11 mouse cellular contexts compared by ENCODE assay signal in genomic region chr11:8652116-8652714, GRCm38 (mm10). TPM values are rescaled to one million over a fixed set of nuclear protein-coding genes. Genes with fewer than 3 reads are reported as not detected.
DNase-seq lines count a peak whose midpoint lies in the region; ATAC-seq and TF ChIP-seq lines count a peak whose summit lies in the region.
"Had no signal": no experiment of that assay in that cellular context is flagged by ENCODE, and none has a peak within 500 bp of the region (broad histone marks: within the 10 kb centered on the region; RNA-seq: fewer than 3 reads in every experiment).

No protein-coding gene starts in this region.

- H3K4me3 ChIP-seq in kidney, postnatal 0 days (replicated peaks; ENCODE audit: low read depth, low read length) = no peak overlapping the region
- H3K4me3 ChIP-seq in forebrain, embryonic 14.5 days (ENCODE audit: low read depth, low read length) = no peak overlapping the region
- H3K4me3 ChIP-seq: hindbrain, embryonic 15.5 days; midbrain, embryonic 15.5 days had no signal

- peaks cover 39% of the 10 kb centered on the region for H3K4me1 ChIP-seq in kidney, postnatal 0 days (replicated peaks; ENCODE audit: insufficient read depth, low read length)
- peaks cover 7% of the 10 kb centered on the region for H3K4me1 ChIP-seq in forebrain, embryonic 14.5 days (ENCODE audit: control insufficient read depth, insufficient read depth, low read length)

- ATAC-seq in frontal cortex, adult (ENCODE audit: low TSS enrichment) = 0 out of 2 replicates have a peak, but pooled peaks have one; percentile 32
- ATAC-seq in kidney, postnatal 0 days (replicated peaks; ENCODE audit: low FRiP score, low read depth) = 0 out of 2 replicates have a peak, but pooled peaks have one; percentile 12
- peak; percentile 18; the same call in 1 of the 2 replicates for ATAC-seq in forebrain, embryonic 14.5 days
- ATAC-seq: liver, postnatal 0 days; midbrain, embryonic 15.5 days had no signal

- 0 out of 2 replicates have a peak overlapping the region, but pooled peaks have one; percentile 67 for H3K27ac ChIP-seq in kidney, postnatal 0 days
- H3K27ac ChIP-seq in forebrain, embryonic 14.5 days (ENCODE audit: low read depth, low read length) = no peak overlapping the region; the same call in 1 of the 2 replicates
- H3K27ac ChIP-seq: hindbrain, embryonic 15.5 days; midbrain, embryonic 15.5 days had no signal

- no peak for TF ChIP-seq CTCF in kidney, postnatal 0 days (IDR thresholded peaks at IDR 0.05; ENCODE audit: low read depth)

- no peak for DNase-seq in frontal cortex, postnatal 10 days (ENCODE audit: low spot score in 2 of 2)
- DNase-seq in kidney, postnatal 0 days (ENCODE audit: low spot score) = no peak
- no peak for DNase-seq in kidney, adult 8-10 months
- peak; percentile 33 for DNase-seq in brain, adult 2 months (ENCODE audit: low read depth, low spot score)
- DNase-seq in forebrain, embryonic 14.5 days (ENCODE audit: low spot score) = no peak
- DNase-seq in c-Kit-positive CD71-positive TER-119-positive erythroid progenitor cells, embryonic 14.5 days (ENCODE audit: low spot score) = no peak
- DNase-seq in cerebellum, adult 11-12 months = no peak
- DNase-seq: liver, postnatal 0 days had no signal

- H3K4me2 ChIP-seq in kidney, postnatal 0 days (ENCODE audit: low read length) = no peak overlapping the region
- H3K4me2 ChIP-seq in forebrain, embryonic 14.5 days (ENCODE audit: low read length) = no peak overlapping the region
- H3K4me2 ChIP-seq: hindbrain, embryonic 15.5 days; midbrain, embryonic 15.5 days had no signal

- 72% methylated on average over 10 of the region's 10 CpGs for WGBS in kidney, postnatal 0 days
- 65% methylated on average over 10 of the region's 10 CpGs for WGBS in forebrain, embryonic 14.5 days

- no peaks in the 10 kb centered on the region for H3K27me3 ChIP-seq in kidney, postnatal 0 days (ENCODE audit: insufficient read depth, low read length)
- H3K27me3 ChIP-seq in forebrain, embryonic 14.5 days (replicated peaks; ENCODE audit: control insufficient read depth, insufficient read depth, low read length) = no peaks in the 10 kb centered on the region
- H3K27me3 ChIP-seq: hindbrain, embryonic 15.5 days; midbrain, embryonic 15.5 days had no signal

- no peak overlapping the region for H3K9ac ChIP-seq in kidney, postnatal 0 days (ENCODE audit: low read depth, low read length)
- H3K9ac ChIP-seq in forebrain, embryonic 14.5 days (ENCODE audit: low read length) = no peak overlapping the region
- H3K9ac ChIP-seq: hindbrain, embryonic 15.5 days; liver, postnatal 0 days; midbrain, embryonic 15.5 days had no signal

- no peaks in the 10 kb centered on the region for H3K9me3 ChIP-seq in kidney, postnatal 0 days (replicated peaks; ENCODE audit: low read length)
- H3K9me3 ChIP-seq in forebrain, embryonic 14.5 days (replicated peaks; ENCODE audit: control insufficient read depth, low read length) = no peaks in the 10 kb centered on the region
- H3K9me3 ChIP-seq: hindbrain, embryonic 15.5 days; midbrain, embryonic 15.5 days had no signal

- 0 out of 2 replicates have a peak, but pooled peaks cover 2% of the 10 kb centered on the region for H3K36me3 ChIP-seq in kidney, postnatal 0 days (ENCODE audit: insufficient read depth, low read length)
- no peaks in the 10 kb centered on the region for H3K36me3 ChIP-seq in forebrain, embryonic 14.5 days (ENCODE audit: control insufficient read depth, insufficient read depth, low read length)
- H3K36me3 ChIP-seq: hindbrain, embryonic 15.5 days; midbrain, embryonic 15.5 days had no signal

RNA-seq across cellular contexts. Expression of gene Tns3, which starts 12.1 kb away (rescaled TPM):
- 17.6 and 18.2 TPM in 2 replicates for polyA plus RNA-seq in kidney, postnatal 0 days (2015; fragmentation: Nextera tagmentation; extraction: Ambion mirVana)
- 4.4 and 5.2 TPM in 2 replicates for polyA plus RNA-seq in forebrain, embryonic 14.5 days (2014; fragmentation: Nextera tagmentation; extraction: Ambion mirVana)
